Mouse (Mus musculus): Measurements from ENCODE around the gene Atp6v0a1.
"Not testable (repeated sequence)": the region's sequence is repeated elsewhere in the genome, so short reads cannot be mapped to it uniquely, and the experiment has no call there.

Atp6v0a1 gene

DNA sequence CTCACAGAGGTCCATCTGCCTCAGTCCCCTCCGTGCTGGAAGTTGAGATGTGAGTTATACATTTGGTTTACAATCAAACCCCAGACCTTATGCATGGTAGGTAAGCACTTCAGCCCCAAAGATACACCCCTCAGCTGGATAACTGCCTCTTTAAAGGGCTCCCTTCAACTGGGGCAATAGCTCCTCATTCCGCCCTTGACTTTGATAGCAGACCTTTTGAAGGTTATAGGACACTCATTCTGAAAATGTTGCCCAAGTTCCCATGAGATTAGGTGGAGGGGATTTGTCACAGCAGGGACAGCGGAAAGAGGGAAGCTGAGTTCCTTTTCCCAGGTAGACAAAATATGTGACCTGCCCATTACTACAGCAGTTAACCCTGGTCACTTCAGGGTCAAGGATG, 28.0 kb upstream of the Atp6v0a1 start:
- no peak for DNase-seq (ENCODE audit: low read depth, low spot score)

DNA sequence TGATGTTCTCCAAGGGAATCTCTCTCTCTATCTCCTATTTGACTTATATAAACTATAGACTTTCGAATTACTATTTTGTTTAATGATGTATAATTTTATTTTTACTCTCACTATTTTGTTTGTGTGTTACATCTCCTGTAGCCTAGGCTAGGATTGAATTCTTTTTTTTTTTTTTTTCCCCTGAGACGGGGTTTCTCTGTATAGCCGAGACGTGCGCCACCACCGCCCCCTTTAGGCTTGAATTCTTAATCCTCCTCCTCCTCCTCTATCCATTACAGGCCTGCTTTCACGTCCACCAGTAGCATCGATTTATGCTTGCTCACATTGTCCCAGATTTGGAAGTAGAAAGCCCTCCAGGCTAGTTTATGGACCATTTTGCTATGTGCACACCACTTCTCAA, 27.2 kb upstream of the Atp6v0a1 start:
- no peak for DNase-seq (ENCODE audit: low read depth, low spot score)

GRCm38 (mm10) chr11:100983125-100983777, 26.0 kb upstream of the Atp6v0a1 start:
- peak; percentile 76 for DNase-seq (ENCODE audit: low read depth, low spot score)

- no peak for DNase-seq (ENCODE audit: low read depth, low spot score)
Measured at GRCm38 (mm10) chr11:100983778-100984131, 25.5 kb upstream of the Atp6v0a1 start.

DNA sequence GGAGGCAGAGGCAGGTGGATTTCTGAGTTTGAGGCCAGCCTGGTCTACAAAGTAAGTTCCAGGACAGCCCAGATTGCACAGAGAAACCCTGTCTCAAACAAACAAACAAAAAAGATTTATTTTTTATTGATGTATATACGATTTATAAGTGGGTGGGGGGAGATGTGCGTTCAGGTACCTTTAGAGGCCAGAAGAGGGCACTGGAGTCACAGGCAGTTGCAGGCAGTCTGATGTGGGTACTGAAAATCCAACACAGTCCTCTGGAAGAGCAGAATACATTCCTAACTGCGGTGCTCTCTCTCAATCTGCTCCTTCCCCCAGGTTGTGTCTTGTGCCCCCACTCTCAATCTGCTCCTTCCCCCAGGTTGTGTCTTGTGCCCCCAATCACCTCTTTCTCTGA, 23.6 kb upstream of the Atp6v0a1 start:
- peak; percentile 59 for DNase-seq (ENCODE audit: low read depth, low spot score)

DNA sequence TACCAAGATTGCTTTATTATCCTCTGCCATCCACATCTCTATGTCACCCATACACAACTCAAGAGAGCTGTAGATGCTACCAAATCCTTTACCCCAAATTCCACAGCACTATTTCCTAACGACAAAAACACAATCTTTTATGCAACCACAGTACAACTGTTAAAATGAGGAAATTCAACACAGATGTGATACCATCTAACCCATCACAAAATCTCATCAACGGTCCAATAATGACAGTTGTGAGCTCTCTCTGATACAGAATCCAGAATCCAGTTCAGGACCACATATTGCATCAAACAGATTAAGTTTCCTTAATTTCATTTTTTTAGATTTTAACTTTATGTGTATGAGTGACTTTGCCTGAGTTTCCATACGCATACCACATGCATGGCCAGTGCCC, 20.6 kb upstream of the Atp6v0a1 start:
- no peak for DNase-seq (ENCODE audit: low read depth, low spot score)

DNA sequence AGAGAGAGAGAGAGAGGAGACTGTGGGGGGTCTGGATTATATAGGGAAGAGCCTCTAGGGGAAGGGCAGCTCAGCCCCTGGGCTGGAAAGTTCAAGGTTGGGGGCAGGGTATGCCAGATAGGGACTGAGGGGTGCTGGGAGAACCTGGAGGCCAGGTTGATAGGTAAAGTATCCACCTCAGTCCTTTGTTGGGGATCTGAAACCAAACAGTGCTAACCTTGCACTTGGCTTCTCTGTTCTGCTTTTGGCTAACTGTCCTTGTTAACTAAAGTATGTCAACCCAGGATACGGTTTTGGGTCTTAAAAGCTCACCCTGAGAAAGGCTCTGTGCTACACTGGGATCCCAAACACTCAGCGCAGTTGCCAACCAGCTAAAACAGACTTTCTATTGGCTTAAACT, 19.6 kb upstream of the Atp6v0a1 start:
- no peak for DNase-seq (ENCODE audit: low read depth, low spot score)

DNA sequence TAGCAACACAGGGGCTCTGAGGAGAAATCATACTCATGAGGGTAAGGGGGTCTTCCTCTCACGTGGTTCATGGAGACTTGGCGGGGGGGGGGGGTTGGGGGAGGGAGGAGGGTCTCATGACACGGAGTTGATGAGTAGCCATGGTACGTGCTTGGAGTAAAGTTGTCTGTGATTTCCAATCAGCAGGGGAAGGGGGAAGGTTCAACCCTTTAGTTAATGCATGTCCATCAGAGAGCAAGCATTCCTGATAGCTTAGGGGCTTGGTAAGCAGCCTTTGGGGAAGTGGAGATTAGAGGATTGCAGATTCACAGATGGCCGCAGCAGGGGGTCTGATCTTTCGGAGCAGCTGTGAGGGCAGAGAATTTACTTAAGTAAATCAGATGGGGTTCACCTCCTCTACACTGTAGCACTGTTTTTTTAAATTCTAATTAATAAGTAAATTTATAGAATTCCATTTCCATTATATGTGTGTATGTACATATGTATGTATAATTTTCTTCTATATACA, 18.2 kb upstream of the Atp6v0a1 start:
- DNase-seq (ENCODE audit: low read depth, low spot score) = peak; percentile 90

DNA sequence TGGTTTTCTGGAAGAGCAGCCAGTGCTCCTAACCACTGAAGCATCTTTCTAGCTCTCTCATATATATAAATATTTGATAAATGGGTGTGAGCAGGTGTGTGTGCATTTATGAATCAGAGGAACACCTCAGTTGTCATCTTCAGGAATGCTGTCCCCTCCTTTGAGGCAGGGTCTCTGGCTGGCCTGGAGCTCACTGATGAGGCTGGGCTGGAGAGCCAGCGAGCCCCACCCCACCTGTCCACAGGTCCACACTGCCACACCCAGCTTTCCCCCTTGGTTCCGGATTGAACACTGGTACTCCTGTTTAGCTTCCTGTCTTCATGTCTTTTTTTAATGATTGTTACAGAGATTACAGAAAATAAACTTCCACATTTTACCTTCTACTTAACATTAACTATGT, 15.8 kb upstream of the Atp6v0a1 start:
- no peak for DNase-seq (ENCODE audit: low read depth, low spot score)

GRCm38 (mm10) chr11:100994233-100994632, 15.0 kb upstream of the Atp6v0a1 start:
- no peak for DNase-seq (ENCODE audit: low read depth, low spot score)

- no peak for DNase-seq (ENCODE audit: low read depth, low spot score)
Measured at GRCm38 (mm10) chr11:100994655-100995054, 14.6 kb upstream of the Atp6v0a1 start.

GRCm38 (mm10) chr11:100996501-100996900, 12.8 kb upstream of the Atp6v0a1 start:
- no peak for DNase-seq (ENCODE audit: low read depth, low spot score)

DNA sequence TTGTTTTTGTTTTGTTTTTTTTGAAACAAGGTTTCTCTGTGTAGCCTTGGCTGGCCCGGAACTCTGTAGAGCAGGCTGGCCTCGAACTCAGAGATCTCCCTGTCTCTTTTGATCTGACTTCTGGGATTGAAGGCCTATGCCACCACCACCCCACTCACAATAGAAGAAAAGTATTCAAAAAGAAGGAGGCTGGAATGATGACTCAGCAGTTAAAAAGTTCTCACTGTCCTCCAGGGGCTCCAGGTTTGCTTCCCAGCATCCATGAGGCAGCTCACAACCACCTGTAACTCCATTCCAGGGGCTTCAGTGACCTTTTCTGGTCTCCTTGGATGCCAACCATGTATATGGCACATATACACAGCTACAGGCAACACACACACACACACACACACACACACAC, 10.4 kb upstream of the Atp6v0a1 start:
- peak; percentile 23 for DNase-seq (ENCODE audit: low read depth, low spot score)

DNA sequence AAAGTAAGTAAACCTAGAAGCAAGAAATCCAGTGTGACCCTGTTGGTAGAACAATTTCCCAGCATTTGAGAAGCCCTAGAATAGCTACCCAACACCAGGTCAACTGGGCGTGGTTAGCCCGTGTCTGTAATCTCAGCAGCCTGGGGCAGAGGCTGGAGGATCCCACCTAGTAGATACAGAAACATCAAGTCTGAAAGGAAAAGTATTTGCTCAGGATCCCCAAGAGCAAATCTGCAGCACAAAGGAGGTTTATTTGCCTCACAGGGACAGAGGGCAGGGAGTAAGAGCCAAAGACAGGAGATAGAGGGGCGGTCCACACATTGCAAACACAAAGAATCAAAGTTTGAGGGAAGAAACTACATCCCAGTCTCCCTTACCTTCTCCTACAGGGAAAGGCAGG, 10.0 kb upstream of the Atp6v0a1 start:
- peak; percentile 88 for DNase-seq (ENCODE audit: low read depth, low spot score)

DNA sequence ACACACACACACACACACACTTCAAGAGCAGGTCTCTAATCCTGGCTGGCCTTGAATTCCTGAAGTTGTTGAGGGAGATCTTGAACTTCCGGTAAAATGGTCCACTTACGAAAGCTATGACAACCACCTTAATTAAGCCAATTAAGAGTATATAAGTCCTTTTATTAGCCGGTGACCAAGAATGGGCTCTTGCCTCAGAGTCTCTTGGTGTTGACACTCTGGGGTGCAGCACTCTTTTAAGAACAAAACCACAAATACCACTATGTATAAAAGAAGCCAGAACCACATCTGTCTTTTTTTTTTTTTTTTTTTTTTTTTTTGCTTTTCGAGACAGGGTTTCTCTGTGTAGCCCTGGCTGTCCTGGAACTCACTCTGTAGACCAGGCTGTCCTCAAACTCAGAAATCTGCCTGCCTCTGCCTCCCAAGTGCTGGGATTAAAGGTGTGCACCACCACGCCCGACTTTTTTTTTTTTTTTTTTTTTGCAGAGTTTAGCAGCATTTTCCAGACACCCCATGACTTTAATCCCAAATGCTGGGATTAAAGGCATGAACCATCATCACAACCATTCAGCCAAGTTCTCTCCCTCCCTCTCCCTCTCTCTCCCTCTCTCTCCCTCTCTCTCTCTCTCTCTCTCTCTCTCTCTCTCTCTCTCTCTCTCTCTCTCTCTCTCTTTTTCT, 7.2 kb upstream of the Atp6v0a1 start:
- not testable (repeated sequence) for DNase-seq (ENCODE audit: low read depth, low spot score)

GRCm38 (mm10) chr11:101003025-101003685, 6.1 kb upstream of the Atp6v0a1 start:
- DNase-seq (ENCODE audit: low read depth, low spot score) = no peak

- no peak for DNase-seq (ENCODE audit: low read depth, low spot score)
Measured at GRCm38 (mm10) chr11:101008206-101009045, 826 bp upstream of the Atp6v0a1 start.

DNA sequence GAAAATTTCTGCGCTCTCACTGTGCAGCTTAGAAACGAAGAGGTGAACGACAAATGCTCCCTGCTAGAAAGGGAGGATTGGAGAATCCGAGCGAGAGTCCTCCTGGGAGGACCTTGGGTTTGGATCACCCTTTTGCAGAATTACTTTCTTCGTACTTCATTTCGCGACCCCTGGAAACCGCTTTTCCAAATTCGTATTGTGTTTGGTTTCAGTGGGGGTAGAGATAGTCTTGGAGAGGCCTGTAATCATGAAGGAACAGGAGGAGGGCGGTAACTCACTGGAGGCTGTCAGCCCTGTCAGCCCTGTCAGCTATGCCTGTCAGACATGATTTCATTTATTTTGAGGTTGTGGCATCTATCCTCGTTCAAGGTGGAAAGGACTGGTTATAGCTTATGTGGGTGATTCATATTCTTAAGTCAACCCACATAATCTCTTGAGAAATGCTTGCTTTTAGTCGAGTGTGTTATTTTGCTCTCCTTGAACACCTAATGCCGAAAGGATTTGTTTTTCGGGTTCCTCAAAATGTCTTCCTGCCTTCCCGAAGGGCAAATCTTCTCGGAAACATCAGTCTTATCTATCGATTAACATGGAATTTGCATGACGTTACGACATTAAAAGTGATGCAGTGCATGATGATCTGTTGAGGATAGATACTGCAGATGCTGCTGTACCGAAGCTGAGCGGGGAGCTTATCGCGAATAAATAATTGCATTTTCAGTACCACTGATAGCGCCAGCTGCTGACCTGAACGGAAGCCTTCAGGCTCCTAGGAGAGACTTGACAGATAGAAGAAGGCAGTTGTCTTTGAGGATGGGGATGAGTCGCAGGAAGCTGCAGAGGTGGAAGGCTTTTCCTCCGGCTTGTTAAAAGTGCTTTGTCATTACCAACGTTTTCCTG, 884 bp downstream of the Atp6v0a1 start:
- DNase-seq (ENCODE audit: low read depth, low spot score) = peak; percentile 44

GRCm38 (mm10) chr11:101011641-101012040, 2.4 kb downstream of the Atp6v0a1 start:
- DNase-seq (ENCODE audit: low read depth, low spot score) = no peak

DNA sequence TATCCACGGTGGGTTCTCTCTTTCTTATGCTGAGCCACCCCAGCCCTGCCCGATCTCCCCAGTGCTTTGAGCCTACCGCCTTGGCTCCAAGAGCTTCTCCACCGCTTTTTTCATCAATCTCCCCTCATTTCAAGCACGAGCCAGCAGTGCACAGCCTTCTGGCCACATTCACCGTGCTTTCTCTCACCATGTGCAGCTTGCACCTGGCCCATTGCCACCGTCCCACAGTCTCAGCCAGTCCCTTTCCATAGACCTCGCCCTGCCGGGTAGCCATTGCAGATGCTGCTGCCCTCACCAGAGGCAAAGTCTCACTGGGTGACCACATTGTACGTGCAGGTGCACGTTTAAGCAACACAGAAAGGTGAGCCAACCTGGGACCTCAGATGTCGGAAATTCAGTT, 14.1 kb downstream of the Atp6v0a1 start:
- no peak for DNase-seq (ENCODE audit: low read depth, low spot score)

GRCm38 (mm10) chr11:101024001-101024400, 14.7 kb downstream of the Atp6v0a1 start:
- DNase-seq (ENCODE audit: low read depth, low spot score) = no peak
